Mouse (Mus musculus) hindbrain, embryonic 15.5 days (tissue): ENCODE measurements around the gene Serpini1. TPM values are rescaled to one million over a fixed set of nuclear protein-coding genes. Genes with fewer than 3 reads are reported as not detected.

ENCODE experiments used
- ATAC-seq: fragments of 200-750 bp; cut with Nextera tagmentation; 2 replicates; pipeline ENCODE4 v1.8.0; 2017; ENCODE audit warnings: low read depth, moderate number of reproducible peaks, moderate TSS enrichment; ENCODE audit not compliant: low FRiP score
- H3K27ac ChIP-seq: fragments of 300-500 bp; sonication (generic); replicated peaks from 2 replicates; pipeline ENCODE4 v1.5.1; 2015; ENCODE audit warnings: mild to moderate bottlenecking, inconsistent platforms
- H3K27me3 ChIP-seq: fragments of 300-500 bp; sonication (generic); 2 replicates; pipeline ENCODE4 v1.6.1; 2015; ENCODE audit warnings: control low read depth, inconsistent platforms
- H3K36me3 ChIP-seq: fragments of 300-500 bp; sonication (generic); 2 replicates; pipeline ENCODE4 v1.6.1; 2015; ENCODE audit warnings: control low read depth, inconsistent platforms
- H3K4me1 ChIP-seq: fragments of 300-500 bp; sonication (generic); replicated peaks from 2 replicates; pipeline ENCODE4 v1.6.1; 2015; ENCODE audit warnings: control low read depth, inconsistent platforms
- H3K4me2 ChIP-seq: fragments of 300-500 bp; sonication (generic); 2 replicates; pipeline ENCODE4 v1.6.1; 2015; ENCODE audit warnings: moderate library complexity, mild to moderate bottlenecking, inconsistent platforms
- H3K4me3 ChIP-seq: fragments of 300-500 bp; sonication (generic); 2 replicates; pipeline ENCODE4 v1.5.1; 2015; ENCODE audit warnings: mild to moderate bottlenecking, inconsistent platforms
- H3K9ac ChIP-seq: fragments of 300-500 bp; sonication (generic); 2 replicates; pipeline ENCODE4 v1.6.1; 2015; ENCODE audit warnings: inconsistent platforms
- H3K9me3 ChIP-seq: fragments of 300-500 bp; sonication (generic); 2 replicates; pipeline ENCODE4 v1.6.1; 2016; ENCODE audit warnings: control low read depth, inconsistent platforms
- WGBS: fragments of 180-500 bp; shearing (Covaris S2); methylation state at CpG from one replicate; pipeline ENCODE4 v1.1.7; 2015; 5-methylcytosine and 5-hydroxymethylcytosine counted together
- polyA plus RNA-seq: library from polyadenylated mRNA; unstranded; fragments of >200 nt; fragmentation: Nextera tagmentation; extraction: Ambion mirVana; gene quantifications from 2 replicates; pipeline ENCODE4 v1.2.1, GENCODE M21; 2015

Serpini1 gene
- 147 and 155 TPM in 2 replicates for polyA plus RNA-seq

GRCm38 (mm10) chr3:75557292-75557691 is at the start of gene Serpini1:
Gene Serpini1, plus strand, starts transcription at chr3:75557547.
- peaks cover 17% of the 10 kb centered on the region for H3K4me1 ChIP-seq
- H3K4me3 ChIP-seq, result peak within 1 kb of the TSS; percentile 94
- H3K27ac ChIP-seq, result peak within 1 kb of the TSS; percentile 92
- peak within 1 kb of the TSS; percentile 88 for H3K9ac ChIP-seq
- WGBS, result 0% methylated on average over 19 of the region's 19 CpGs
- peak; percentile 94 for ATAC-seq
- H3K4me2 ChIP-seq, result peak within 1 kb of the TSS; percentile 69
- H3K36me3 ChIP-seq, result no peaks in the 10 kb centered on the region
- H3K27me3 ChIP-seq, result no peaks in the 10 kb centered on the region
- no peaks in the 10 kb centered on the region for H3K9me3 ChIP-seq

DNA sequence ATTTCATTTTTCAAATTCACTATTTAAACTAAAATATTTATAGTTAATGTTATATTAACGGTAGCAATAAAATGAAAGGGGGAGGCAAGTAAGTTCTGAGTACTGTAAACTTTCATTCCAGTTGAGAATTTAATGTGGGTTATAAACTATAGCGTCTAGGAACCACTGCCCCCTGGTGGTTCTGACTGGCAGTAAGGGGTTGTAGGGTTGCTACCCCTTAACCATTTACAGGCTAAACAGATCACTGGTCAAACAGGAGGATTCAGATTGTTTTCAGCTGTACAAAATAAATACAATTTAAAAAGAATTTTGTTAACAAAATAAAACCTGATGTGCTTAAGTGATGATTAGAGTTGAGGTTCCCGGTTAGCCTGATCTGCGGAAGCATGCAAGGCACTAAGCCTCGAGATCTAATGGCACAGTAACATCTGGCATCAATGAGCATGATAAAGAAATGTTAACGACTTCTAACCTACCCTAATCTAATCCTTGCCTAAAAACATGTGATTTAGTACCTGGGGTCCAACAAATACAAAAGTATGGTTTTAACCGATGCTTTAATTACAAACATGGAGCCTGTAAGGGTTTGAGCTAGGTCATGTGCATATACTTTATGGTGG is 39.6 kb upstream of the Serpini1 start:
- Histone ChIP-seq H3K36me3 (peaks cover 24% of the 10 kb centered on the region), H3K27ac (no peak overlapping the region), H3K4me3 (no peak overlapping the region), H3K9me3 (no peaks in the 10 kb centered on the region), H3K4me1 (no peaks in the 10 kb centered on the region), H3K4me2 (no peak overlapping the region), H3K9ac (no peak overlapping the region), H3K27me3 (no peaks in the 10 kb centered on the region)
- 80% methylated on average over 7 of the region's 7 CpGs for WGBS
- no peak for ATAC-seq

DNA sequence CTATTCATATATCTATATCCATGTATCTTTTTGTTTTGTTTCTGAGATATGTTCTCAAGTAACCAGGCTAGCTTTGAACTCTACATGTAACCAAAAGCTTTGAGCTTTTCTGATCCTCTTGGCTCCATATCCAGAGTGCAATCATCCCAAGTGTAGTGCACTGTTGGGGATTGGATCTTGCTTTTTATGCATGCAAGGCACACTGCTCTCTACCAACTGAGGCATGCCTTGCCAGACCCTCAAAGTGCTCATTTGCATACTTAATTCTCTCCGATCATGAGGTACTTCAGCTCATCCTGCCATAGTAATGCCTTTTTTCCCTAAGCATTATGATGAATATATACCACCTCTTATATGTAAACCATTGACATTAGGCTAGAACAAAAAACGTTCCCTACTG is 36.0 kb upstream of the Serpini1 start:
- no peaks in the 10 kb centered on the region for H3K9me3 ChIP-seq
- no peak overlapping the region for H3K4me3 ChIP-seq
- peaks cover 20% of the 10 kb centered on the region for H3K36me3 ChIP-seq
- no peaks in the 10 kb centered on the region for H3K4me1 ChIP-seq
- no peak overlapping the region for H3K4me2 ChIP-seq
- H3K27me3 ChIP-seq, result no peaks in the 10 kb centered on the region
- ATAC-seq, result peak; percentile 30; the same call in 1 of the 2 replicates
- no peak overlapping the region for H3K9ac ChIP-seq
- WGBS, result 52% methylated on average over 2 of the region's 2 CpGs
- H3K27ac ChIP-seq, result no peak overlapping the region

GRCm38 (mm10) chr3:75522527-75522926 is 34.8 kb upstream of the Serpini1 start:
- H3K36me3 ChIP-seq, result peaks cover 31% of the 10 kb centered on the region
- H3K4me3 ChIP-seq, result no peak overlapping the region
- no peaks in the 10 kb centered on the region for H3K9me3 ChIP-seq
- H3K4me1 ChIP-seq, result no peaks in the 10 kb centered on the region
- no peak for ATAC-seq
- H3K4me2 ChIP-seq, result no peak overlapping the region
- no peak overlapping the region for H3K27ac ChIP-seq
- H3K27me3 ChIP-seq, result no peaks in the 10 kb centered on the region
- H3K9ac ChIP-seq, result no peak overlapping the region
- 94% methylated on average over 1 of the region's 1 CpGs for WGBS

- no peak overlapping the region for H3K27ac ChIP-seq
- H3K36me3 ChIP-seq, result peaks cover 24% of the 10 kb centered on the region
- H3K4me3 ChIP-seq, result no peak overlapping the region
- WGBS, result 93% methylated on average over 3 of the region's 3 CpGs
- no peak for ATAC-seq
- H3K4me2 ChIP-seq, result no peak overlapping the region
- no peaks in the 10 kb centered on the region for H3K4me1 ChIP-seq
- no peaks in the 10 kb centered on the region for H3K9me3 ChIP-seq
- no peak overlapping the region for H3K9ac ChIP-seq
- H3K27me3 ChIP-seq, result no peaks in the 10 kb centered on the region
These were observed 26.3 kb upstream of the Serpini1 start for GRCm38 (mm10) chr3:75531074-75531473.

GRCm38 (mm10) chr3:75534045-75534834 is 23.1 kb upstream of the Serpini1 start:
- Histone ChIP-seq H3K4me2 (no peak overlapping the region), H3K9ac (no peak overlapping the region), H3K9me3 (no peaks in the 10 kb centered on the region), H3K36me3 (peaks cover 22% of the 10 kb centered on the region), H3K27ac (no peak overlapping the region), H3K27me3 (no peaks in the 10 kb centered on the region), H3K4me3 (no peak overlapping the region), H3K4me1 (no peaks in the 10 kb centered on the region)
- ATAC-seq, result no peak
- 95% methylated on average over 3 of the region's 3 CpGs for WGBS

DNA sequence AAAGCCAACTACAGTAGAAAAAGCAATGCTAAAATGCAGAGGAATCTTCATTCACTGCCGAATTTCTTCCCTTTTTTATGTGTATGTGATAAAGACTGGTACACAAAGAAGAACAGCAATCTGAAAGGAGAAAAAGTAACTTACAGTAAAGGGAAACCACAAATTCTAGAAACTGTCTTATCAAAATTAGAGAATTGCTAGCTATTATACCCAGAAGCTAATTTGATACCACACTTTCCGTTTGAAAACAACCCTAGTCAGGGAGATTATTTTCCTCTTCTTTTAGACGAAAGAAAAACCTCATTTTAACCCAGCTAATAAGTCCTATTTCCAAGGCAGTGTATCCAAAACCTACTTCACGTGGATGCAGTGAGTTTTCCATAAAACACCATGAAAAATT is 16.1 kb upstream of the Serpini1 start:
- no peak overlapping the region for H3K9ac ChIP-seq
- H3K9me3 ChIP-seq, result no peaks in the 10 kb centered on the region
- no peak overlapping the region for H3K4me3 ChIP-seq
- H3K36me3 ChIP-seq, result peaks cover 22% of the 10 kb centered on the region
- no peak for ATAC-seq
- no peak overlapping the region for H3K27ac ChIP-seq
- H3K27me3 ChIP-seq, result no peaks in the 10 kb centered on the region
- WGBS, result 96% methylated on average over 4 of the region's 4 CpGs
- H3K4me1 ChIP-seq, result no peaks in the 10 kb centered on the region
- no peak overlapping the region for H3K4me2 ChIP-seq

GRCm38 (mm10) chr3:75542852-75543251 is 14.5 kb upstream of the Serpini1 start:
- WGBS, result 72% methylated on average over 3 of the region's 3 CpGs
- Histone ChIP-seq H3K9me3 (no peaks in the 10 kb centered on the region), H3K27ac (no peak overlapping the region), H3K36me3 (peaks cover 11% of the 10 kb centered on the region), H3K4me3 (no peak overlapping the region), H3K27me3 (no peaks in the 10 kb centered on the region), H3K9ac (no peak overlapping the region), H3K4me1 (no peaks in the 10 kb centered on the region), H3K4me2 (no peak overlapping the region)
- no peak for ATAC-seq

DNA sequence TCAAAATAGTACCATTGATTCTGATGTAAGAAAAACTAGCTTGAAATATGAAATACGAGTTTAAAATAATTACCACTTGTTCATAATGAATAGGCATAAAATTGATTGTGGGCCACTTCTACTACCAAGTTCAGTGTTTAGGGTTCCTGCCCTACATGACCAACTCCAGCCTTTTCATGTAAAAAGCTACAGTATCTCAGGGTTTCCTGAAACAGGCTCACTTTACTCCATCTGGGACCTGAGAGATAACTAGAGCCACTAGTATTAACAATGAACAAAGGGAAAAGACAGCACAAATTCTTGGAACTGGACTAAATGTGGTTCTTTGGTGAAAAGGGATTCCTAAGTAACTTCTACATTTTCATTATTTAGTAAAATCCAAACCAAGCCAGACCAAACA is 13.1 kb upstream of the Serpini1 start:
- Histone ChIP-seq H3K36me3 (peaks cover 6% of the 10 kb centered on the region), H3K4me2 (no peak overlapping the region), H3K4me3 (no peak overlapping the region), H3K9me3 (no peaks in the 10 kb centered on the region), H3K27ac (no peak overlapping the region), H3K27me3 (no peaks in the 10 kb centered on the region), H3K9ac (no peak overlapping the region), H3K4me1 (no peaks in the 10 kb centered on the region)
- WGBS, result 86% methylated on average over 1 of the region's 1 CpGs
- no peak for ATAC-seq

DNA sequence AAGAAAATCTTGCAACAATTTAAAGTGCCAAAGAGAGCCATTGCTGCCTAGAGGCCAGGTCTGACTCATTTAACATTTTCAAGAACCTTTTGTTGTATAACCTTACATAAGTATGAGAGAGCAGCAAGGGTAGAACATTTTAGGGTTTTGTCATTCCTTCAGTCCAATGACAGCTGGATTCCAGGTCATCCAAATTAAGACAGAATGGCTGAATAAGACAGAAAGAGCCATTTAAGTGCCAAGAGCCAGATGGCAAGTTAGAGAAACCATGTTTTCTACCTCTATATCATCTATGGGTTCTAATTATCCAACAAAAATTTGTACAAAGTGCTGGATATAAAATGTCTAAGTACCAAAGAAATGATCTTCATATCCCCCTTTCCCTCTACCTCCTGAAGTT is 6.1 kb upstream of the Serpini1 start:
- Histone ChIP-seq H3K4me2 (no peak overlapping the region), H3K4me3 (no peak overlapping the region), H3K27me3 (no peaks in the 10 kb centered on the region), H3K4me1 (peaks cover 14% of the 10 kb centered on the region), H3K36me3 (no peaks in the 10 kb centered on the region), H3K9me3 (no peaks in the 10 kb centered on the region), H3K9ac (no peak overlapping the region), H3K27ac (no peak overlapping the region)
- ATAC-seq, result no peak

GRCm38 (mm10) chr3:75556121-75556694 is 1.1 kb upstream of the Serpini1 start:
- Histone ChIP-seq H3K27me3 (no peaks in the 10 kb centered on the region), H3K4me3 (peak overlapping the region; percentile 94), H3K27ac (peak overlapping the region; percentile 81), H3K36me3 (no peaks in the 10 kb centered on the region), H3K9me3 (no peaks in the 10 kb centered on the region), H3K4me1 (peaks cover 17% of the 10 kb centered on the region), H3K4me2 (peak overlapping the region; percentile 69), H3K9ac (peak overlapping the region; percentile 88)
- WGBS, result 1% methylated on average over 31 of the region's 36 CpGs
- no peak; the same call in 1 of the 2 replicates for ATAC-seq

- H3K27me3 ChIP-seq, result no peaks in the 10 kb centered on the region
- peak within 1 kb of the TSS; percentile 92 for H3K27ac ChIP-seq
- under 1% methylated on average over 35 of the region's 35 CpGs for WGBS
- no peaks in the 10 kb centered on the region for H3K36me3 ChIP-seq
- peak within 1 kb of the TSS; percentile 69 for H3K4me2 ChIP-seq
- peaks cover 17% of the 10 kb centered on the region for H3K4me1 ChIP-seq
- peak; percentile 97 for ATAC-seq
- peak within 1 kb of the TSS; percentile 88 for H3K9ac ChIP-seq
- no peaks in the 10 kb centered on the region for H3K9me3 ChIP-seq
- peak within 1 kb of the TSS; percentile 94 for H3K4me3 ChIP-seq
These were observed 554 bp upstream of the Serpini1 start, which contains the start of gene Pdcd10 for GRCm38 (mm10) chr3:75556695-75557291. Gene Pdcd10, minus strand, starts transcription at chr3:75556856.
